Mouse (Mus musculus) bone marrow macrophage, adult 2 months (primary cell): ENCODE measurements at regions not wholly inside any gene's neighbourhood (a gene's known extent, or its start where the extent isn't known, plus 50 kb on each side); places are given as distances from the start of the nearest gene placed in this dataset.

Experiments
- CTCF ChIP-seq: IDR thresholded peaks from 2 replicates; pipeline ENCODE4 v1.5.1; 2012; ENCODE audit warnings: low read depth, mild to moderate bottlenecking, low read length, moderate library complexity
- POLR2A ChIP-seq: IDR thresholded peaks from 2 replicates; pipeline ENCODE4 v1.6.1; 2012; ENCODE audit warnings: mild to moderate bottlenecking, low read depth, low read length, borderline replicate concordance

DNA sequence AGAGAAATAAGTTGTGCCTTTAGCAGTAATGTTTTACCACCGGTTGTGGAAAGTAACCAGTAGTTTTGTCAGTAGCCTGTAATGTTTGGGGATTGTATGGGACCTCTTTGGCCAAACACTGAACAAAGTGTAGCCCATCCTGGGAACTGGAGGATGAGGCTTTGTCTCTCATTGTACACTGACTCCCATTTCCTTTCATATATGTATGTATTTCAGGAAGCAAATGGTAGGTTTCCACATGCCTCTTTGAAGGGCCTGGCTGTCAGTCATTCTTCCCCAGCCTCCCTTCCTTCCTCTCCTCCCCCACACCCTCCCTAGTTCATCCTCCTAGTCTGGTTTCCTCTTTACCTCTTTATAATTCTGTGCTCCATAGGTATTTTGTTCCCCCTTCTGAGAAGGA lies 266.7 kb upstream of the Adcy2 start:
- TF ChIP-seq CTCF (no peak), POLR2A (no peak)
